Mouse (Mus musculus): ENCODE measurements at regions not wholly inside any gene's neighbourhood (a gene's known extent, or its start where the extent isn't known, plus 50 kb on each side); places are given as distances from the start of the nearest gene placed in this dataset.
A peak's percentile ranks its signal among the peaks of the same experiment; 100 is the strongest.

DNA sequence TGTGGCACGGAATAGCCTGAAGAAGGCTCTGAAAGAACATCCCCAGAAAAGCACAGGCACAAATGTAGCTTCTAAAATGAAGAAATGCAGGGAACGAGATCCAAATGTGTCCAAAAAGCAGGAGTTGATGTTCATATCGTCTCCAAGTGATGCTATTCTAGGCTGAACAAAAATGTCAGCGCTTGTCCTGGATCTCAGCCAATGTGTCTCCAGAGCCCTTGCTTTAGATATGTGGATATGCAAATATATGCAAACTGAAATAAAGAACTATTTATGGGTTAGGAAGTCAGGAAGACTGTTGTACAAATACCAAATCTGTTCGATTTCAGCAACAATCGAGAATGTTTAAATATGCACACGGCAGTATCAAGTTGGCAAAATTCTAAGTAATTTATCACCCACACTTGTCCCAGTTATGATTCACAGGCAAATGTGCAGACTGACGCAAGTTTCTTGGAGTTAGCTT, 320.4 kb downstream of the Synb start:
- peak; percentile 5 for DNase-seq

DNA sequence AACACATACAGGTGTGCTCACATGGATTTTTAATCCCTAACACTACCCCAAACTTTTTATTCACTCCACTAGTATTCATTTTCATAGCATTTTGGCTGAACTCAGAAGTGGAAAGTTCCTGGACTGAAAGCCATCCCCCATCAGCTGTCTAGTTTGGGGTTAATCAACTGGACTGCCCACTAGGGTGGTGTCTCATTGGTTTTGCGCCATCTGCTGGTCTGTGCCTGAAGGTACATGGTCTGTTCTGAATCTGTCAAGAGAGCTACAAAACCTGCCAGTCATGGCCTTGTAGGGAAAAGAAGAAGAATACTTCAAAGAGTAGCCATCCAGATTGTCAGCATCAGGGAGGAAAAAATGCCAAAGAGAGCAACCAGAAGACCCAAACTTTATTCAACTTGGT, 327.3 kb downstream of the Synb start:
- peak; percentile 65 for DNase-seq

DNA sequence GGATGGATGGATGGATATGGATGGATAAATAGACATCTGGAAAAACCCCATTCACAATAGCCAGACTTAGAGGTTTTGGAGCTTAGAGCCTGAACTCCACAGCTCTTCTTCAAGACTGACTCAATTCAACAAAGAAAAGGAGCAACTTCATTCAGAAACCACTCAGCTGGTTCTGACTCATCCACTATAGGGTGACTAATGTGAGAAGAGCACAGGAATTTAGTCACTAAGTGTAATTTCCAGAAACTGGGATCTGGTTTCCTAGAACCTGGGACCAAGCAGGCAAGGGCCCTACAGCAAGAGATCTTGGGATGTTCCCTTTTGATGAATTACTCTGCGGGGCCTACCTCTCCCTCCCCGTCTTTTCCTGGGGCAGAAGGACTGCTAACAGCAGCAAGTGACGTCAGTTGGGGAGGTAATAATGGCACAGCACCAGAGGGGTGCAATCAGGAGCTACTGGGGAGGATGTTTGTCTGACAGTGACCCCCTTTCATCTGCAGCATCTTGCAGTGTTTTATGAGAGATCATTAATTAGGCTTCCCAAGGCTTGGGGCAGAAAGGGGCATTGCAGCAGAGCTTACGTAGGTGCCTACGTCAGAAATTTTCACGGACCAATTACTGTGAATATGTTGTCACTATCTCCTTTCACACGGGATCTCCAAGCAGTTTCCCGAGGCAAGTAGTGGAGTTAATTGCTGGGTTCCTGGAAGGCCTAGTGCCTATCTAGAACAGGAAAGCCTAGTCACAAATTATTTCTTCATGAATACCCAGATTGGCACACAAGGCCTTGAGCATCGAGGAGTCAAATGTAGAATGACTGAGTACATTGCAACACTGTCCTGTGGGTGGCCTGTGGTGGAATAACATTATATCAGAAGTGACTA, 339.3 kb downstream of the Synb start:
- peak; percentile 64 for DNase-seq

DNA sequence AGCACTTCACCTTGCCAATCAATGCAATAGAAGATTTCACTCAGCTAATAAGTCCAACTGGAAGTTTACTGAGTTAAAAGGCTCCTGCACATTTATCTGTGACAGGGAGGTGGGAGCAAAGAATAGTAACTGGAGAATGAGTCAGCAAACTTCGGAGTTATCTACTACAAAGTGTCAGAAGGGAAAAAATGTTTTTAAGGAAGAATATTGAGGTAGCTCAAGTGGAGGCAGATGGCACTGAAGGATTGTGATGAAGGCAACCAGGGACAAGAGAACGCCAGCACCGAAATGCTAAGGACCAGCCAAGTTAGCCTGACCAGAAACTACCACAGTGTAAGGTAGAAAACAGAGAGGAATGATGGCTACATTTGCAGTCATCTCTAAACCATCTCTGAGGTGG, 348.2 kb downstream of the Synb start:
- no peak for DNase-seq

DNA sequence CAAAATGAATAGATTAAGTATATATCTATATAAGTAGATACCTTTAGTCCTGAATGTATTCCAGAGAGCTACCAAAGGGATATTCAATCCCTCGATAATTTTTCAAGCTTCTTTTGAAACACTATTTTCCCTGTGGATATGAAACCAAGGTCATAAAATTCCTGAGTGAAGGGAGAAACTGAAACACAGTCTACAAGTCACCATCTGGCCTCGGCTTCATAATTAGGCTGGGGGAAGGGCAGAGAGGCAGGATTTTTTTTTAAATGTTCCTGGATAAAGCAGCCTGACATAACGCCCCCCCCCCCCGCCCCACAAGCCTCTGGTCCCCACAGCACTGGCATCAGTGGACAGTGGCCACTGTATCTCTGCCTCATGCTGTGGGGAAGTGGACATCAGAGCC, 348.7 kb downstream of the Synb start:
- no peak for DNase-seq

DNA sequence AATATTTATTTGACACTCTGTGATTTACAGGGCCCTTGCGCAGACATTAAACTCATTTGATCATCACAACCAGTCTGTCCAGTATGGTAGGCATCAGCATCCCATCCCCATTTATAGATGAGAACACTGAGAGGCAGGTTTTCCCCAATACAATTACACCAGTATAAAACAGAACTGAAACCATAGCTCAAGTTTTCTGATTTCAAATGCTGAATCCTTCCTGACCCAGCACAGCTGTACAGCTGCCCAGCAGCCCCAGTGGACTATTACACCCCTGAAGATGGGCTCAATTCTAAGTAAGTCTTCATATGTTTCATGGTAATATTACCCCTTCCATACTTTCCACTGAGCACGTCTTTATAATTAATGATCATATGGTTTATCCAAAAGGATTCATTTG, 352.3 kb downstream of the Synb start:
- DNase-seq, result no peak

DNA sequence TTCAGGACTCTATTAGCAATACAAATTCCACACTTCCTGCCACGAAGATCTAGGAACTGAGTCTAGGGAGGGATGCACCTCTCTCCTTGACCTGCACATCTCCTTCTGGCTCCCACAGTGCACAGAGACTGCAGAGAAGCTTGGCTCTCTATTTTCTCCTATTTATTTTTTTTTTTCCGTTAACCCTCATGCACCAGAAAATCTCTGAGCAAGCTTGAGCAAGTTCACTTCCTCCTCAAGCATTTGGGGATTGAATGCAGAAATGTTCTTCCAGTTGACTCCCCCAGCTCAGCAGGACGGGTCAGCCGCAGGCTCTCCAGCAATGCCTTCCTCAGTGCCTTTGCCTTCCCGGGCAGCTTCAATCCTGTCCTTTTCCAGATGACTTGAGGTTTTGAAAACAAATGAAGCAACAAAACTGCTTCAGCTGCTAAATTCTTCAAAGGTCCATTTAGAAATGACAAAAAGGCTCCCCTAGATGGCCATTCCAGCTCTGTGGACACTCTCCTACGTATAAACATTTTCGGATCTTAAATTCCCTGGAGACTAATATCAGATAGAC, 352.9 kb downstream of the Synb start:
- DNase-seq, result no peak

DNA sequence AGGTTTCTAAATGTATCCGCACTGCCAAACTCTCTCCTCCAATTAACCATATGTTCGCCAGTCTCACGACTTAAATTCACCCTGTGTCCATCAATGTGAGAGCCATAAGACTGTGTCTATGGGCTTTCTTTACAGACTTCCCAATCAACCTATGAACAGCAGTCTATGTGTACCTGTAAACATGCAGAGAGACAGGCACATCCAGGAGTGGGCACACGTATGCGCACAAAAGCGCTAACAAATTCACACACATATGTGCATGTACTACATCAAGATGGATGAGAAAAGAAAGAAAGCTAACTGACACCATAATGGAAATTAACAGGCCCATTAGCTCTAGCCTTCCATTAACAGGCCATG, 358.8 kb downstream of the Synb start:
- no peak for DNase-seq

DNA sequence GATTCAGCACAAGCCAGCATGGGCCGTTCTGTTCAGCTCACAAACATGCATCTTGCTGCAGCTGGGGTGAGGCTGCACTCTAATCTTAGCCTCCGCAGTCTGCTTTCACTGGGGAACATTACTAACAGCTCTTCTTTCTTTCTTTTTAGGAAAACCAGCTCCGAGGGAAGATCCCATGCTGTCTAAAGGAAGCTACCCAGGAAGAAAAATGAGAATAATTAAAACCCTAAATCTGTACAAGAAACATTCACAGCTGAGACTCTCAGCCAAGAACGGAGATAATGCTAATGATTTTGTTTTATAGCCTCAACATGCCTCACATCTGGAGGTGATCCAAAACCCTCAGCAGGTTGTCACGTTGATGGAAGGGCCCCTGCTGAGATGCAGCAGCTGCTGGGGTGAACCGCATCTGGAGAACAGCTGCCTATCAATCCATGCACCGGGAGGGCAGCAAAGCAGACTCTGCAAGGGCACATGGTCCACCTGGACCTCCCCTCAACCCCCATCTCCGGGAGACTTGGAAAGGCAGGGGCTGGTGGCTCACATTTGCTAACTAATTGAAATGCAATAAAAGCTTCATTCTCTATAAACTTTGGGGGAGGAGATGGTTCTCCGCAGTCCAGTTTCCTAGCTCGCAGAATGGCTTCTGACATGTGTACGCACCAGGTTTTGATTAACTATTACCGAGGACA, 359.3 kb downstream of the Synb start:
- no peak for DNase-seq

DNA sequence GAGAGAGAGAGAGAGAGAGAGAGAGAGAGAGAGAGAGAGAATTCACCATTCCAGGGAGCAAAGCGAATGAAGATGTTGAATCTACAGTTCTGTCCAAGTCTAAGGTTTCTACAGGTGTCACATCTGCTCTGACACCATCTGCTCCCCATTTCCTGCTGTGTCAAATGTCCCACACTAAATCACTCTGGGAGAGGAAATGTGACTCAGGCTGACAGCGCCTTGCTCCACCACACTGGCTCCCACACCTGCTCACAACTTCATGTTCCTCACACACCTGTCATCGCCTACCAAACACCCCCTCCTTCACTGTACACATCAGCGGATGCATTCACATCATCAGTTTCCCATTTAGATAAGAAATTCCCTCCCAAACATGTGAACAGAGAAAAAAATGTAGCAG, 366.3 kb downstream of the Synb start:
- DNase-seq, result no peak

DNA sequence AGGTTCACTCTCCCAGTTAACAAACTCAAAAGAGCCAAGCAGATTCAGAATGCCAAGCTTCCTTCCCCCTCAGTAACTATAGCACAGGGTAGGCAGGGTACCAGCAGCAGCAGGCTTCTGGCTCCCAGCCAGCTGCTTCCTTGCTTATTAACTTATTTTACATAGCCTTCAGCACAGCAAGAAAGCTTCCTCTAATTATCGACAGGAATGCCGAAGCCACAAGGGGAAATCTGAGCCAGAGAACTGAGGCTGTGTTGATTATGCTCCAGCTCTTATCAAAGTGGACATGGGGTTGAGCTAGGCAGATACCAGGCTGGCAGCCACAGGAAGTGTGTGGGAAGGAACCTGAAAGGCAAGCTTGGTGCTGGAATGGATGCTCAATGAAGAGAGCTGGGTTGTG, 371.0 kb downstream of the Synb start:
- no peak for DNase-seq

DNA sequence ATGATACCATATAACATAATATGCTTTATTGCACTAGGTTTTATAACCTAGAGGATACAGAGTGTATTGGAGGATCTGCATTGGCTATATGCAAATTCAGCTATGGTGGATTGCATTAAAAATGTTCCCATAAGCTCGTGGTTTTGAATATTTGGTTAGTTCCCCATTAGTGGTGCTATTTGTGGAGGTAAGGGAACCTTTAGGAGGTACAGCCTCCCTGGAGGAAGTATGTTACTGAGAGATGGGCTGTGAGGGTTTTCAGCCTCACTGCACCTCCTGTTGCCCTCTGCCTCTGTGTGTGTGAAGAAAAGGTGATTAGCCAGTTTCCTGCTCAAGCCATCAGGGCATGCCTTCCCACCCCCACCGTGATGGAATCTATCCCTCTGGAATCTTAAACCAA, 372.1 kb downstream of the Synb start:
- DNase-seq, result no peak

DNA sequence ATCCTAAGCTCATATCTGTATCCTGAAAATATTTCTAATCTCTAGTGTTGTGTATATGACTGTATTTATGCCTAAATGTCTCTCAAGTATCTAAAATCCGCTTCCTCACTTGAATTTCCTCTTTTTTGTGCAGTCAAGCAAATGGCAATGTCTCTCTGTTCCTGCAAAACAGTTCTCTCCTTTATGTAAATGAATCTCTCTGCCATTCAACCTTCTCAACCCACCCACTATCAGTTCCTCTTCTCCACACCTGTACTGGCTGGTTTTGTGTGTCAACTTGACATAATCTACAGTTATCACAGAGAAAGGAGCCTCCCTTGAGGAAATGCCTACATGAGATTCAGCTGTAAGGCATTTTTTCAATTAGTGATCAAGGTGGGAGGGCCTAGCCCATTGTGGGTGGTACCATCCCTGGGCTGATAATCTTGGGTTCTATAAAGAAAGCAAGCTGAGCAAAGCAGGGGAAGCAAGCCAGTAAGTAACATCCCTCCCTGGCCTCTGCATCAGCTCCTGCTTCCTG, 375.5 kb downstream of the Synb start:
- no peak for DNase-seq

DNA sequence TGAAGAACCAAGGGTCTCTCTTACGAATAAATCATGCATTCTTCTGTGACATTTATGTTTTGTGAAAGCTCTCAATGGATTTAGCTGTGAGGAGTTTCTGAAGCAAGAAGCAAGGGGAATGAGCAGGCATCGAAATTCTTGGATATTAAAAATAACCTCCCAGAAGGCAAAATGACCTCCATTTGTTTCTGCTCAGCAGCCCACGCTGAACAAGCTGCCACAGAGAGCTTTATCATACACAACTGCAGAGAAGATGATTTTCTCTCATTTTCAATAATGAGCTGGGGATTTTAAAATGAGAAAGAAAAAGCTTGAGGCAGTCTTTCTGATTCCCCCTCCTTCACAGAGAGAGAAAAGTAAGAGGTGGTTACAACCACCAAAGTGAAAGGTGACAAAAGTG, 394.2 kb downstream of the Synb start:
- no peak for DNase-seq

DNA sequence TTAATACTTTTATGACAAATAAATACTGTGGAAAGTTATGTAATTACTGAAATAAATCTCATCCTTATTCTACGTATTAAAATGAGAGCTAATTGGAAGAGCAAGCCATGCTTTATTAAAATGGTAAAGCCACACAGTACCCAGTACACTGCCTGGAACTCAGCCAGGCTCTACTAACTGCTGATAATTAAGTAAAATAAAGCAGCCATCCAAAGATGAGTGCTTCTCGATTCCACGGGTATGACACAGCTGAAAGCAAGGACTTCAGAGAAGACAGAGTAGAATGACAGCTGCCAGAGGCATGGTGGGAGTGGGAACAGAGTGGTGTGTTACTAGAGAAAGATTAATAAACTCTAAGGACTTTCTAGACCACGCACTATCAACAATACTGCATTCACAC, 416.9 kb downstream of the Synb start:
- DNase-seq, result no peak

DNA sequence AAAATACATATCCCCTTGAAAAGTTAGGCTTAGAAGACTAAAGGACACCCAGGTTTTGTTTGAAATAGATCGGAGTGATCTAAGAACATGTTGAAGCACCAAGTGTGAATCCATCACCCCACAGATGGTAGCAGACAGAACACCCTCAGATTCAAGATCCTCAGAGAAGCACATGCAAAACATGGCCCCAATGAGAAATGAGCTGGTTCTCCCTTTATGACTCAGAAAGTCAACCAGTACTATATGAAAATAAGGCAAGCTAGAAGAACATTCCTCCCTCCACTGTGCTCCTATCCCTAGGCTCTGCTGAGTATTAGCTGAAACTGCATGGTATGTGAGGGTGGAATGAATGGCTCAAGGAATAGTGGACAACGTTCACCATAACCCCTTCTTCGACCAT, 433.0 kb downstream of the Synb start:
- no peak for DNase-seq

DNA sequence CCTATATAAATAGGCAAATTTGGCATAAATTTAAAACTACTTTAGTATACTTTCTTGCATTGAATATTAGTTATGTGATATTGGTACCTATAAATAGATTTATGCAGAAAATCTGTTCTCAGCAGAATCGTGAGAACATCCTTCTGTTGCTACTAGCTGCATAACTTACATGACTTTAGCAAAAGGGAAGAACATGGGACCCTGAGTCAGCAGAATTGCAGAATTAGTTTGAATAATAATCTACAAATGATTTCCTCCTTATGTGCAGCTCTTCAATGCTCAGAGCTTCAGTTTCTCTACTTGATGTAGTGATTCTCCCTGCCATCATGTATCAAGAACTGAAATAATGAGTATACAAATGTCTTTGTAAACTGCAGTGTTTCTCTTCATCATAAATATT, 436.2 kb downstream of the Synb start:
- no peak for DNase-seq

DNA sequence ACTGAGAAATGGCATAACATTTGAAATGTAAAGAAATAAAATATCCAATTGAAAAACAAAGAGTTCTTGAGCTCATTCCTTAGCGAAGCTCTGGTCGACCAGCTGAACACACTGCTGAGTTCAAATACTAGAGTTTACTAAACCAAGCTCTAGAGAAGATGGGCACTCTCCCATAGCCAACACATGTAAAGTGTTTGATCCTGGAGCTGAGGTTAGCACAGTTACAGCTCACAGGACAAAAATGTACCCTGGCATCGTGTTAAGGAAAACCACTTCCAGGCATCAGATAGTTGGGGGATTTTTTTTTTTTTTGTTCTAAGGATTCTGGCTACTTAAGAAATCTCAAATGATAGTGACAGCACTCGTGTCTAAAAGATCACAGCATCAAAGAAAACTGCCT, 445.6 kb downstream of the Synb start:
- DNase-seq, result no peak

DNA sequence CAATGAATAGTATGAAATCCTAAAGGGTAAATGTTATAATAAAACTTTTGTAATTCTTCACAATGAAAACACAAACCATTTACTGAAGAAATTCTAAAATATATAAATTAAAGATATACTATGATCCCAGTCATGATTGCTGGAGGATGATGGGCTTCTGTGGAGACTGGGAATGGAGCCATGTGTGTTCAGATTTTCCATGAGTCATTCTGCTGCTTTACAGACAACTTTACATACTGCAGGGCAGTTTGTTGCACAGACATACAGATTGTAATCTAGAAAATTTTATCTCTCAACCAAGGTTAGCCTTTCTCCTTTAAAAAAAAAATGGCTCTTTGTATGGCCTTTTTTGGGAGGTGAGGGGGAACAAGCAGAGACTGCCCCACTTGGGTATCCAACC, 446.5 kb downstream of the Synb start:
- DNase-seq, result no peak

DNA sequence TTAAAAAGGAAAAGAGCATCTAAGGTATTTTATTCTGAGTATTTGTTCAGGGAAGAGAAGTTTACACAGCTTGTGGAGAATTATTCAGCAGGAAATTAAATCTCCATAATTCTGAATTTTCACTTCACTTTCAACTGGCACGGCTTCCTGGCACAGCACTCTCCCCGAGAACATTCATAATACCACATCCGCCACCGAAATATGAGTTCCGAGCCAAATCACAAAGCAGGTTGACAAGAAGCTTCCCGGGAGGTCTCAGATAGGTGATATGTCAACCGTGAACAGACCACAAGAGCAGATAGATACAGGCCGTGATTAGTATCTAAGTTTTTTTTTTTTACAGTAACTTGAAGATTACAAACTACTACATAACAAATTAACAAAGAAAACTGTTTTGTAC, 473.9 kb downstream of the Synb start:
- peak; percentile 2 for DNase-seq

DNA sequence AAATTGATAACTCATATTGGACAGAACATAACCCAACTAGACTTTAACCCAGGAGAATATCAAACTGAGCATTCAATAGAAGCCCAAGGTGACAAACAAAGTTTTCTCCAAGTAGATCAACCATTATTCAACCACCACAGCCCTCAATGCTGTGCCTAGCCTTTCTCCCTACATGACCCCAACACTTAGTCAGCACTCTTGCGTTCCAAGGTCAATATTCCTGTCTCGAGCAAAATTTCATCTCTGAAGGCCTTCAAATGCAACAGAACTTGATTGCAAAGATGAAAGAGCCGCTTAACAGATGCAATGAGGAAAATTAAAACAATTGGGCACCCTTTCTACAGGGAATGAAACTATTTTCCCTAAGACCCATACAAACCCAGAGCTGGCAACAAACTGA, 485.1 kb downstream of the Synb start:
- DNase-seq, result peak; percentile 50

DNA sequence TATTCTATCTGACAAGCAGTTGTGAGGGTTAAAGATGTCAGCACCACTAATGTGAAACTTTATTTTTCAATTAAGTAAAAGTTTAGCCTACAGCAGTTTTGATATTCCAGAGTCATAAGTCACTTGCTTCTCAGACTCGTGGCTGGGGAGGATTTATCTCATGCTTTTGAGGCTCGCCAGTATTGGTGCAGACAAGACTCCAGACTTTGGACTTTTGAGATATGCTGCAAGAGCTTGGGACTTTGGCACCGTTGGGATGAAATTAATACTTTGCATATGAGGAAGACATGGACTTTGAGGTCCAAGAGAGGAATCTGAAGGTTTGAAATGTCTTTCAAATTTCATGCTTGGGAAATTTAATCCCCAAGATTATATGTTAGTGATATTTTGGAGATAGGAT, 486.2 kb downstream of the Synb start:
- DNase-seq, result no peak

DNA sequence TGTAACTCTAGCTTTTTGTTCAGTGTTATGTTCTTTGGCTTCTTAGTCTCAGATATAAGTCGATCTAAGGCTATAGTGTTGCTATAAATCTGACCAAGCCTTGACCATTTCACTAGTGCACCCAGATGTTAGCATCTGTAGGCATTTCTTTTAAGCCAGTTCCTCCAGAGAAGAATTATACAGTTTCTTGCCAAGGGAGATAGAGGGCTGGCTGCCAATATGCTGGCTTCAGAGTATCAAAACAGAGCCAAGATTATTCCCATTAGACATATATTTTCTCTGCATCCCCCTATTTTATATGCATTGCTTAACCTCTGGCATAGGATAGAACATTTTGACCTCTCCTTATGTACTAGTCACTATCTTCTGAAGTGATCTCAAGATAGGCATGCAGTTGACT, 487.5 kb downstream of the Synb start:
- no peak for DNase-seq

Data from adrenal gland, adult 2 months (tissue).